Mouse (Mus musculus) C2C12 (cell line): ENCODE data around the gene Plekhg1.

Experiments used
- CEBPB ChIP-seq: IDR thresholded peaks from one replicate; pipeline ENCODE4 v1.6.1; 2011; ENCODE audit warnings: low read depth, mild to moderate bottlenecking, control low read depth, moderate library complexity
- CTCF ChIP-seq: IDR thresholded peaks from one replicate; pipeline ENCODE4 v1.5.1; 2011; ENCODE audit not compliant: control insufficient read depth, insufficient read depth, insufficient read length
- FOSL1 ChIP-seq: IDR thresholded peaks from one replicate; pipeline ENCODE4 v1.8.0; 2011; ENCODE audit warnings: mild to moderate bottlenecking, low read length; ENCODE audit not compliant: poor library complexity, insufficient read depth, severe bottlenecking
- MAX ChIP-seq: IDR thresholded peaks from one replicate; pipeline ENCODE4 v1.6.1; 2011; ENCODE audit warnings: mild to moderate bottlenecking, control low read depth
- MYOD1 ChIP-seq: IDR thresholded peaks from one replicate; pipeline ENCODE4 v1.6.1; 2011; ENCODE audit warnings: low read depth; ENCODE audit not compliant: control insufficient read depth, insufficient read length
- USF1 ChIP-seq: IDR thresholded peaks from one replicate; pipeline ENCODE4 v1.6.1; 2011; ENCODE audit warnings: low read depth, mild to moderate bottlenecking, control low read depth, moderate library complexity

GRCm38 (mm10) chr10:3920368-3921152 is 180.4 kb downstream of the Plekhg1 start:
- TF ChIP-seq CTCF (no peak), USF1 (no peak), MYOD1 (no peak), CEBPB (no peak), MAX (no peak), FOSL1 (no peak)
